Mouse (Mus musculus): ENCODE data around the gene Gm21987.

Gm21987 gene

DNA sequence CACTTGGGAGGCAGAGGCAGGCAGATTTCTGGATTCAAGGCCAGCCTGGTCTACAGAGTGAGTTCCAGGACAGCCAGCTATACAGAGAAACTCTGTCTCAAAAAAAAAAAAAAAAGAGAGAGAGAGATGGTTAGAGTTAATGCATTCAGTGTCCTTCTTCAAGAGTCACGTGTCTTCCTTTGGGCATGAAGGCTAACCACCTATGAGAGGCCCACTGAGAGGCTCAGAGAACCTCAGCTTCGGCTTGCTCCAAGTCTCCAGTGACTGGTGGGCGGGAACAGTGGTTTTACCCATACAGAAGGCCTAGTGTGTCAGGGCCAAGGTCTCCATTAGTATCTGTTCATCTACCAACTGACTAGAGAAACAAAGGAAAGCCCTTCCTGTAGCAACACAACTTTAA is 52.2 kb downstream of the Gm21987 start:
- no peak for DNase-seq

- DNase-seq: peak; percentile 54
Measured at GRCm38 (mm10) chr16:38399531-38400231, 52.8 kb downstream of the Gm21987 start.

- DNase-seq: peak; percentile 3
Measured at GRCm38 (mm10) chr16:38400311-38400960, 53.6 kb downstream of the Gm21987 start.

- no peak for DNase-seq
Measured at GRCm38 (mm10) chr16:38401468-38401867, 54.6 kb downstream of the Gm21987 start.

GRCm38 (mm10) chr16:38403639-38404038 is 56.8 kb downstream of the Gm21987 start:
- no peak for DNase-seq

- DNase-seq: no peak
Measured at GRCm38 (mm10) chr16:38406293-38406692, 59.5 kb downstream of the Gm21987 start.

- DNase-seq: no peak
Measured at GRCm38 (mm10) chr16:38406708-38407107, 59.9 kb downstream of the Gm21987 start.

DNA sequence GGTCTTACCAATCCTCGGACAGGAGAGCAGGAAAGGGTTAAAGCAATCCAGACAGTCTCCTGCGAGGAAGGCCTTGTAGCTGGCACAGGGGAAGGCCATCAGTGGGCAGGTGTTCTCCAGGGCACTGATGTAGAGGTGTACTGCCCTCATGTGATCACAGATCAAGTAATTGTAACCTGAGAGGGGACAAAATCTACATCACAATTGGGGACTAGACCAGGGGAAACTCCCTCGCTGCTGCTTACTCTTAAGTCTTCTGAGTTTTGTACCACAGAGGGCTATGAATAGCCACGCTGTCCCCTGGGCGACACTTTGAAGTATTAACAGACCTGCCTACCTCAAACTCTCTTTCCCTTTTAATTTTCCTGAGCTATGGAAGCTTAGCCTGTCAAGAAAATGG is 60.7 kb downstream of the Gm21987 start:
- no peak for DNase-seq

- no peak for DNase-seq
Measured at GRCm38 (mm10) chr16:38408416-38408815, 61.6 kb downstream of the Gm21987 start.
